Mouse (Mus musculus): ENCODE measurements around the gene Ccdc183. TPM values are rescaled to one million over a fixed set of nuclear protein-coding genes. Genes with fewer than 3 reads are reported as not detected.

Gene Ccdc183
- polyA plus RNA-seq, 1 experiment from 2014 or later = 0.27 TPM

GRCm38 (mm10) chr2:25602526-25602925, 15.0 kb downstream of the Ccdc183 start:
- no peaks in the 10 kb centered on the region for H3K27me3 ChIP-seq (replicated peaks)
- H3K9me3 ChIP-seq (replicated peaks) = no peaks in the 10 kb centered on the region
- ATAC-seq (ENCODE audit: low FRiP score) = no peak
- H3K36me3 ChIP-seq = peaks cover 53% of the 10 kb centered on the region
- H3K9ac ChIP-seq (replicated peaks) = no peak overlapping the region
- H3K4me1 ChIP-seq = peaks cover 19% of the 10 kb centered on the region
- H3K4me2 ChIP-seq = no peak overlapping the region
- no peak overlapping the region for H3K4me3 ChIP-seq (replicated peaks)
- no peak overlapping the region for H3K27ac ChIP-seq (replicated peaks)
- WGBS = 95% methylated on average over 5 of the region's 5 CpGs

GRCm38 (mm10) chr2:25600037-25600436, 17.4 kb downstream of the Ccdc183 start:
- Histone ChIP-seq H3K9ac (replicated peaks) (no peak overlapping the region), H3K27me3 (replicated peaks) (no peaks in the 10 kb centered on the region), H3K27ac (replicated peaks) (no peak overlapping the region), H3K9me3 (replicated peaks) (no peaks in the 10 kb centered on the region), H3K4me1 (no peaks in the 10 kb centered on the region), H3K4me3 (replicated peaks) (no peak overlapping the region), H3K36me3 (peaks cover 76% of the 10 kb centered on the region), H3K4me2 (no peak overlapping the region)
- 90% methylated on average over 2 of the region's 2 CpGs for WGBS
- ATAC-seq (ENCODE audit: low FRiP score) = no peak

DNA sequence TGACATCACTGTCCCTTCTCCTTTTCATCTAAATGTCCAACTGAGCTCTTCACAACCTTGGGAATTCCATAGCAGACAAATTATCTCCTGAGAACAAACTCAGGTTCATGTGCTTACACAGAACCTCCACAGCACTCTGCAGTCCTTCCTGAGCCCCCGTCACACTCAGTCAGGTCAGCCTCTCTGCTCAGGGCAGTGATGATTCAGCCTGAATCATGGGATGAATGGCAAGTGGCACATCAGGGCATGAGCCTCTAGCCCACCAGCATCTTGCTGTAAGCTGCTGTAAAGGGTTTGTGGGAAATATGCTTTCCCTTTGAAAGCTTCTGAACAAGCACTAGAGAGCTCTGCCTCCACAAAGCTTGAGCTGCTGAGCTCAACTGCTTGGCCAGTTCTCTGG, 18.7 kb downstream of the Ccdc183 start:
- Histone ChIP-seq H3K4me1 (no peaks in the 10 kb centered on the region), H3K9ac (replicated peaks) (no peak overlapping the region), H3K27me3 (replicated peaks) (no peaks in the 10 kb centered on the region), H3K27ac (replicated peaks) (no peak overlapping the region), H3K36me3 (peaks cover 84% of the 10 kb centered on the region), H3K4me3 (replicated peaks) (no peak overlapping the region), H3K9me3 (replicated peaks) (no peaks in the 10 kb centered on the region), H3K4me2 (no peak overlapping the region)
- 98% methylated on average over 1 of the region's 1 CpGs for WGBS
- no peak for ATAC-seq (ENCODE audit: low FRiP score)

DNA sequence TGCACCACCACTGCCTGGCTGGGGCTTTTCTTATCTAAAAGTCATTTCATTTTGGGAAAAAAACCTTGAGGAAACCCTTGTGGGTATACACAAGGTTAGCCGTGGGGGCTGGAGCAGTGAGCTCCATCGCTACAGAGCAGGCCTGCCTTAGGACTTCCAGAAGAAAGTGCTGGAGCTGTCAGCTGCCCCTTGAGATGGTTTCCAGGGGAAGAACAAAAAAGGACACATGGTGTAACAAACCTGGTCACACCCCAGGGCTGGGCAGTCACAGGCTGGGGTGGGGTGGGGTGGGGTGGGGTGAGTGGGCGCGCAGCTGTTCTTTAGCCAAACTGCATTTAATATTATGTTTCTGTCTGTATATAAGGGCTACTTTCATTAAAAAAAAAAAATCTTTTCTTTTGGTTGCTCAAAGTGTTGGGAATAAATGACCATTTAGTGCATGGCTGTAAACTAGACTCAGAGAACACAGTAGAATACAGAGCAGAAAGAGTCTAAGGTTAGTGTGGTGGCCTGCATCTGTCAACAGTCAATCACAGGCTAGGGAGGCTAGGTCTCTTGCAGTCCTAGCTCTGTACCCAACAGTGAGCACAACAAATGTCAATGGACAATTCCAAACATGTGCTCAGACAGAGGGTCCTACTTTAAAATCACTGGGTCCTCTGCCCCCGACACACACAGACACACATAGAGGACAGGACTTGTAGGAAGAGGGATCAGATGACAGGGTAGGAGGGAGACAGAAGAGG, 20.5 kb downstream of the Ccdc183 start:
- Histone ChIP-seq H3K9me3 (replicated peaks) (no peaks in the 10 kb centered on the region), H3K4me2 (no peak overlapping the region), H3K9ac (replicated peaks) (no peak overlapping the region), H3K4me1 (no peaks in the 10 kb centered on the region), H3K36me3 (peaks cover 93% of the 10 kb centered on the region), H3K27me3 (replicated peaks) (no peaks in the 10 kb centered on the region), H3K27ac (replicated peaks) (no peak overlapping the region), H3K4me3 (replicated peaks) (no peak overlapping the region)
- no peak for ATAC-seq (ENCODE audit: low FRiP score)
- WGBS = 96% methylated on average over 5 of the region's 5 CpGs

GRCm38 (mm10) chr2:25591863-25592262, 25.6 kb downstream of the Ccdc183 start:
- H3K4me3 ChIP-seq (replicated peaks) = no peak overlapping the region
- H3K9me3 ChIP-seq (replicated peaks) = no peaks in the 10 kb centered on the region
- H3K9ac ChIP-seq (replicated peaks) = no peak overlapping the region
- H3K4me1 ChIP-seq = no peaks in the 10 kb centered on the region
- 86% methylated on average over 2 of the region's 2 CpGs for WGBS
- H3K4me2 ChIP-seq = no peak overlapping the region
- H3K36me3 ChIP-seq = peaks cover 89% of the 10 kb centered on the region
- no peaks in the 10 kb centered on the region for H3K27me3 ChIP-seq (replicated peaks)
- H3K27ac ChIP-seq (replicated peaks) = no peak overlapping the region
- no peak for ATAC-seq (ENCODE audit: low FRiP score)

GRCm38 (mm10) chr2:25588227-25588907, 29.1 kb downstream of the Ccdc183 start:
- no peaks in the 10 kb centered on the region for H3K27me3 ChIP-seq (replicated peaks)
- no peak overlapping the region for H3K4me3 ChIP-seq (replicated peaks)
- H3K4me2 ChIP-seq = no peak overlapping the region
- peaks cover 85% of the 10 kb centered on the region for H3K36me3 ChIP-seq
- H3K4me1 ChIP-seq = peaks cover 7% of the 10 kb centered on the region
- H3K27ac ChIP-seq (replicated peaks) = no peak overlapping the region
- WGBS = 95% methylated on average over 8 of the region's 8 CpGs
- H3K9me3 ChIP-seq (replicated peaks) = no peaks in the 10 kb centered on the region
- ATAC-seq (ENCODE audit: low FRiP score) = no peak
- H3K9ac ChIP-seq (replicated peaks) = no peak overlapping the region

- H3K36me3 ChIP-seq = peaks cover 77% of the 10 kb centered on the region
- H3K9ac ChIP-seq (replicated peaks) = no peak overlapping the region
- H3K9me3 ChIP-seq (replicated peaks) = no peaks in the 10 kb centered on the region
- 94% methylated on average over 8 of the region's 8 CpGs for WGBS
- no peak overlapping the region for H3K4me3 ChIP-seq (replicated peaks)
- H3K4me1 ChIP-seq = peaks cover 17% of the 10 kb centered on the region
- H3K4me2 ChIP-seq = no peak overlapping the region
- H3K27ac ChIP-seq (replicated peaks) = no peak overlapping the region
- H3K27me3 ChIP-seq (replicated peaks) = no peaks in the 10 kb centered on the region
- ATAC-seq (ENCODE audit: low FRiP score) = no peak
These were observed 30.2 kb downstream of the Ccdc183 start for GRCm38 (mm10) chr2:25587290-25587689.

DNA sequence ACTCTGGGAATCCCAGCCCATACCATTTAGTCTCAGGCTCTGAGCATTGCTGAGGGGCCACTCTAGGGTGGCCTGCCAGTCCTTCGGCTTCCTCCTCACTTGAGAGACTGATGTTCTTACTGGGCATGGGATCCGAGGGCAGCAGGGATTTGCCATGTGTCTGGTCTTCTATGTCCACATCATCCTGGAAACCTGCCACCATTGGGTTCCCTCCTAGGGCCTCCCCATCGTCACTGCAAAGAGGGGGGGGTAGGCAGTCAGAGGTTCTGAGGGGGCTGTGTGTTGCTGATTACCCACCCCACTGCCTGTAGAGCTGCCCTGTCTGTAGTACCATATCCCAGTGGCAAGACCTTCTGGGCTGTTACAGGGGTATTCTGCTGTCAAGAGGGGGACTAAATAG, 31.9 kb downstream of the Ccdc183 start:
- Histone ChIP-seq H3K4me1 (peaks cover 33% of the 10 kb centered on the region), H3K9me3 (replicated peaks) (no peaks in the 10 kb centered on the region), H3K4me2 (no peak overlapping the region), H3K27me3 (replicated peaks) (peaks cover 2% of the 10 kb centered on the region), H3K27ac (replicated peaks) (no peak overlapping the region), H3K36me3 (peaks cover 60% of the 10 kb centered on the region), H3K4me3 (replicated peaks) (no peak overlapping the region), H3K9ac (replicated peaks) (no peak overlapping the region)
- no peak for ATAC-seq (ENCODE audit: low FRiP score)
- WGBS = 83% methylated on average over 3 of the region's 3 CpGs

DNA sequence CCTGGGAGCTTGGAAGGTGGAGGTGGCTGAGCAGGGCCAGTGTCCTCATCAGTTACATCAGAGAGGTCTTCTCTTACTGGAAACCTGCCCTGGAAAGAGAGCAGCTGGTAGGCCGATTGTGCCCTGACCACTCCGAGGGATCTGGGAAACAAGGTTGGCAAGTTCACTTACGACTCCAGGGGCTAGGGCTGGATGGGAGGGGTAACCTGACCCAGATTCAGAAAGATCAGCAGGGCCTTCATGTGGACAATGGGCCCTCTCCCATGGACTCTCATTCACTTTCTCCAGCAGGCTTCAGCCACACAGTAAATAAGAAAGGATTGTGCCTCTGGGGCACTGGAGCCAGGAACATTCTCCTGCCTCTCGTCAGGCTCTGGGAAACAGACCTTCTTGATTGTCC, 32.6 kb downstream of the Ccdc183 start:
- no peaks in the 10 kb centered on the region for H3K9me3 ChIP-seq (replicated peaks)
- no peak overlapping the region for H3K4me2 ChIP-seq
- H3K27me3 ChIP-seq (replicated peaks) = peaks cover 10% of the 10 kb centered on the region
- no peak overlapping the region for H3K27ac ChIP-seq (replicated peaks)
- no peak overlapping the region for H3K9ac ChIP-seq (replicated peaks)
- H3K4me3 ChIP-seq (replicated peaks) = no peak overlapping the region
- WGBS = 82% methylated on average over 4 of the region's 4 CpGs
- no peak for ATAC-seq (ENCODE audit: low FRiP score)
- peaks cover 40% of the 10 kb centered on the region for H3K4me1 ChIP-seq
- peaks cover 53% of the 10 kb centered on the region for H3K36me3 ChIP-seq

- no peak for ATAC-seq (ENCODE audit: low FRiP score)
- no peaks in the 10 kb centered on the region for H3K9me3 ChIP-seq (replicated peaks)
- 89% methylated on average over 3 of the region's 3 CpGs for WGBS
- H3K4me2 ChIP-seq = no peak overlapping the region
- no peak overlapping the region for H3K27ac ChIP-seq (replicated peaks)
- no peak overlapping the region for H3K9ac ChIP-seq (replicated peaks)
- peaks cover 47% of the 10 kb centered on the region for H3K36me3 ChIP-seq
- H3K4me3 ChIP-seq (replicated peaks) = no peak overlapping the region
- H3K4me1 ChIP-seq = peaks cover 47% of the 10 kb centered on the region
- peaks cover 17% of the 10 kb centered on the region for H3K27me3 ChIP-seq (replicated peaks)
These were observed 33.3 kb downstream of the Ccdc183 start for GRCm38 (mm10) chr2:25584152-25584551.

DNA sequence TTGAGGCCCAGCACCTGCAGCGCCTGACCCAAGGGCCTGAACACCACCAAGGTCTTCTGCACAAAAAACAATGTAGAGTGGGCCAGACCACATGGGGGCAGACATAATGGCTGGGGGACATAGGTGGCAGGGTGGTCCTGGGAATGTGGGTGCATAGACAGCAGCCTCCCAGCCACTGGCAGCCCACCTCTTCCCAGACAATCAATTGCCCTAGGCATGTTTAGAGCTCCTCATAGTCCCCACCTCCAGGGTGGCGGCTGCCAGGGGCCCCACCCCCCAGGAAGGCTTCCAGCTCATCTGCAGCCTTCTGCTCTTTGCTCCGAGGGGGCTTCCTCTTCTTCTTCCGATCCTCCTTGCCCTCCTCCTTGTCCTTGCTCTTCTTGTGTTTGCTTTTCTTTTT, 33.9 kb downstream of the Ccdc183 start:
- no peak for ATAC-seq (ENCODE audit: low FRiP score)
- 73% methylated on average over 4 of the region's 4 CpGs for WGBS
- H3K4me1 ChIP-seq = peaks cover 53% of the 10 kb centered on the region

DNA sequence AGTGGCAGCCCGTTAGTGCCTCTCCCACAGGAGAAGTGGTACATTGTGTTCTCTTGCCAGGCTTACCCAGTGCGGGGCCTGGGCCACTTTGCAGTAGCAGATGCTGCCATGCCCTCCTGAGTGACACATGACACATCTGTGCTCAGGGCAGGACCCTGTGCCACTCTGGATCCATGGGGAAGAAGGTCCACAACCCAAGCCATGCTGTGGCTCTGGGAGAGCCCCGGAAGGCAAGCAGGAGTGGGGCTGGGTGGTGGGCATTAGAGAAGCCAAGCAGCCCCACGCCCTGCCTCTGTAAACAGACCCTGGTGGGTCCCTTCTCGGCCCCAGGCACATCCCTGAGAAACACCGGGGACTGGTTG, 34.4 kb downstream of the Ccdc183 start:
- Histone ChIP-seq H3K4me1 (peaks cover 58% of the 10 kb centered on the region), H3K36me3 (peaks cover 43% of the 10 kb centered on the region), H3K27me3 (replicated peaks) (peaks cover 27% of the 10 kb centered on the region), H3K4me3 (replicated peaks) (no peak overlapping the region), H3K9ac (replicated peaks) (no peak overlapping the region), H3K4me2 (no peak overlapping the region), H3K9me3 (replicated peaks) (no peaks in the 10 kb centered on the region), H3K27ac (replicated peaks) (peak overlapping the region; percentile 71; the same call in 1 of the 2 replicates)
- no peak for ATAC-seq (ENCODE audit: low FRiP score)
- WGBS = 56% methylated on average over 6 of the region's 6 CpGs

More for the DNA sequence above, 33.9 kb downstream of the Ccdc183 start:
- Histone ChIP-seq H3K9me3 (replicated peaks) (no peaks in the 10 kb centered on the region), H3K4me2 (no peak overlapping the region), H3K27ac (replicated peaks) (peak overlapping the region; percentile 71; the same call in 1 of the 2 replicates), H3K27me3 (replicated peaks) (peaks cover 22% of the 10 kb centered on the region), H3K9ac (replicated peaks) (no peak overlapping the region), H3K36me3 (peaks cover 46% of the 10 kb centered on the region), H3K4me3 (replicated peaks) (no peak overlapping the region)
